Mouse (Mus musculus): ENCODE results near the gene Gm20547.
A peak's percentile ranks its signal among the peaks of the same experiment; 100 is the strongest.

The Gm20547 gene

DNA sequence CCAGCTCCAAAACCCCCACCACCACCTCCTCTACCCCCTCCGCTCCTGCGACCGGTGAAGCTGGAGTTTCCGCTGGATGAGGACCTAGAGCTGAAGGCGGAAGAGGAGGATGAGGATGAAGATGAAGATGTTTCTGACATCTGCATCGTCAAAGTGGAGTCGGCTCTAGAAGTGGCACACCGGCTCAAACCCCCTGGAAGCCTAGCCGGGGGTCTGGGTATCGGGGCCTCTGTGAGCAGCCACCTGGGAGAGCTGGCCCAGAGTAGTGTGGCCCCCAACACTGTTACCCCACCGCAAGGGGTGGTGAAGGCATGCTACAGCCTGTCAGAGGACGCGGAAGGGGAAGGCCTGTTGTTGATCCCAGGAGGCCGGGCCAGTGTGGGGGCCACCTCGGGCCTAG, 13.9 kb upstream of the Gm20547 start:
- DNase-seq: no peak

DNA sequence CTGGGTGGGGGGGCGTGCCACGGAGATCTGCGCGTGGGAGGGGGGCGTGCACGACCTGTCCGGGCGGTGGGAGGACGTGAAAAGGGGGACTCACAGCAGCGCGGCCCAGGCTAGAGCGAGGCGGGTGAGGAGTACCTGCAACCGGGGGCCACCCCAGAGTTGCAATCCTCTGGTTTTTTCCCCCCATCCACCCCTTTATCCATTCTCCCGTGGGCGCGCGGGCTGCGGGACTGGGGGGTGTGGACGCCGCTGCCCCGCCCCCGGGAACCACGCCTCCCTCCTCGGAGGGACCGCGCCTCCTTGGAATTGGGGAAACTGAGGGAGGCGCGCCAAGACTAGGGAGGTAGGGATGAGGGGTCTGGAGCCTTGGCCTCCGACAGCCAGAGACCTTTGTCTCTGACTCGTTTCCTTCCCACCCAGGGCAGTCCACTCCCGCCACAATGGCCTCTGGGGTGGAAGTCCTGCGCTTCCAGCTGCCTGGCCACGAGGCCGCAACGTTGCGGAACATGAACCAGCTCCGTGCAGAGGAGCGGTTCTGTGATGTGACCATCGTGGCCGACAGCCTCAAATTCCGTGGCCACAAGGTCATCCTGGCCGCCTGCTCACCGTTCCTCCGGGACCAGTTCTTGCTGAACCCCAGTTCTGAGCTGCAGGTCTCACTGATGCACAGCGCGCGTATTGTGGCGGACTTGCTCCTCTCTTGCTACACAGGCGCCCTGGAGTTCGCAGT, 13.1 kb upstream of the Gm20547 start:
- DNase-seq: peak; percentile 63

DNA sequence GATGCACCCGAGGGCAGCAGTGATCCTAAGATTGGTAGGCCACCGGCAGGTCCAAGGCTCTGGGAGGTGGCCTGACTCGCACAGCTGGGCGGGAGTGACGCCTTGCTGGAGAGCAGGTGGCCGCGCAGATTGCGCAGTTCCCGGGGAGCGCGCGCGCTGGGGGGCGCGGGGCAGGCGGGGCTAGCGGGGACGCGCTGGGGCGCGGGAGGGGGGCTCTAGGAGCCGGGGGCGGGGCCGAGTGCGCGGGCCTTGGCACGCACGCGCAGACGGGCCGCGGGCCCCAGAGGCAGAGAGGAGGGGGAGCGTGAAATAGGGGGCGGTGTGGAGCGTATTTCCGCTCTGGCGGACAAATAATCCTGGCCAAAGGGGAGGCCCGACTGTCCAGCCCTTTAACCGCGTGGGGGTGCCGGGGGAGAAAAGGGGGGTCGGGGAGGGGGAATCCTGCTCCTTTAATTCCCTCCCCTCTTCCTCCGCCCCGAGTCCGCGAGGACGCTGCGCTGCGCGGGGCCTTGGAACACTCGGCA, 12.3 kb upstream of the Gm20547 start:
- peak; percentile 95 for DNase-seq

DNA sequence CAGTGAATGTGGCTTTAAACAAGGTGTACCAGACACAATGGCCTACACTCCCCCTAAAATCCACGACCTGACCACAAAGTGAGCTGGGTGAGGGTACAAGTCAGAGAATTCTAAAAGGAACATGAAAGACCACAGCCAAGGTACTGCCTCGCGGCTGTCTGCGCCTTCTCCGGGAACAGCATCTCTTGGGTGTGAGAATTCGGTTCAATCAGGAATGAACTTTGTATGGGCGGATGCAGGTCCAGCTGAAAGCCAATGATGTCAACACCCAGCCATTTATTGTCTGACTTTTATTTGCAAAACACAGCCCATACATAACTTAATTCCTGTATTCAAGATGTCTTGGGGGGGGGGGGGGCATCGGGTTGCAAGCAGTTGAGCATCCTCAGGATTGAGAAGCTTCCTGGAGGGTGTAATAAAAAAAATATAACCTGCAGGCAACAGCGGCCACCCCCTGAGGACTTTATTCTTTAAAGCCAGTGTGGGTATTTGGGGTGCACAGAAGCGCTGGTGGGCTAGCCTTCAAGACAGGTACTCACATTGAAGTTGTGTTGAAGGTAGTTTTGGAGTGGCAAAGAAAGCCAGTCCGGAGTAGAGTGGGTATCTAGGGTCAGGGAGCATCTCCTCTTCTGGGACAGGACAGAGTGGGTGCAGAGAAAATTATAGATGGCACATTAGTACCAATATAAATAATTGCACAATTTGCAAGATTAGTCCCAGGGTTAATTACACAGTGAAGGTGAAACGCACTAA, 11.4 kb upstream of the Gm20547 start:
- DNase-seq: no peak

DNA sequence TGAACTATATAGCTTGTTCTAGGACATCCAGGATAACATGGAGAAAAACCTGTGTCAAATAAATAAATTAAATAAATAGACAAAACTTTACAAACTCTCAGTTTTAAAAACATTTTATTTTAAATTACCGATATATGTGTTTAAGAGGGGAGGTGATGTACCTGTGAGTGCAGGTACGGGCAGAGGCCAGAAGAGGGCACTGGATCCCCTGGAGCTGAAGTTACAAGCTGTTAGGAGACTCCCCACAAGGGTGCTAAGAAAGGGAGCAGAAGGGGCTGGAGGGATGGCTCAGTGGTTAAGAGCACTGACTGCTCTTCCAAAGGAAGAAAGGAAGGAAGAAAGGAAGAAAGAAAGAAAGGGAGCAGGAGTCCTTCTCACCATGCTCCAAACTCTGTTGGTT, 9.5 kb upstream of the Gm20547 start:
- no peak for DNase-seq

DNA sequence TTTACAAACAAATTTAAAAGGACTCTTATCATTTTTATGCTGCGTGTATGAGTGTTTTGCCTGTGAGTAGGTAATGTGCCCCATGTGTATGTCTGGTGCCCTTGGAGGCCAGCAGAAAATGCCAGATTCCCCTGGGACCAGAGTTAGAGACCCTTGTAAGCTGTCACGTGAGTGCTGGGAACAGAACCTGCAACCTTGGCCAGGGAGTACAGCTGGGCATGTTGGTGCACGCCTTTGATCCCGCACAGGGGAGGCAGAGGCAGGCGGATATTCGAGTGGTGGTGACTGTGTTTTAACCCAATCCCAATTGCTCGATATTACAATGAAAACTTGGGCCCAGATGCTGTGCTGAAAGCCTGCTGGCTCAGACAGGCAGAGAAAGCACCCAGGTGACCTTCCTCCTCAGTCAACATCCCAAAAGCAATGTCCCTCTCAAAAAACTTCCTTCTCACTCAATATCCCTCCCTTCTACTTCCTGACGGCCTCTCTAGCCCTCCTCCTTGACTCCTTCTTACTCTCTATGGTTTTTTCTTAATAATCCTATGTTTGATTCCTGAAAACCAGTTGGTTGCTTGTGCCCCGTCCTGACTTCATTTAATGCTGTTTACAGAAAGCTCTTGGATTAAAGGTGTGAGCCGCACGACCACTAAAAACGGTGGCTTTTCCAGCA, 8.4 kb upstream of the Gm20547 start:
- no peak for DNase-seq

DNA sequence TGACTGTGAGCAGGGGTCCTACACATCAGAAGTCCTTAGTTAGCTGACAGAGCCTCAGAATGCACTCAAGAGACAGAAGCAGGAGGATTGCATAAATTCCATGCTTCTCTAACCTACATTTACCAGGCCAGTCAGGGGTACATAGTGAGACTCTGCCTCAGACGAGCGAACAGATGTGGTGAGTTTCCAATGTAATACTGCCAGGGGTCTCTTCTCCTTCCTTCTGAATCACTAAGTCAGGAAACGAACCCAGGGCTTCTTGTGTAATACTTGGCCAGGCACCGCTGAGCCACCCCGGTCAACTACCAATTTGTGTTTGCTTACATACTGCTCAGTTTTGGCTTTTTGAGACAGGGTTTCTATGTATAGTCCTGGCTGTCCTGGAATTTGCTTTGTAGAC, 6.1 kb upstream of the Gm20547 start:
- DNase-seq: no peak

DNA sequence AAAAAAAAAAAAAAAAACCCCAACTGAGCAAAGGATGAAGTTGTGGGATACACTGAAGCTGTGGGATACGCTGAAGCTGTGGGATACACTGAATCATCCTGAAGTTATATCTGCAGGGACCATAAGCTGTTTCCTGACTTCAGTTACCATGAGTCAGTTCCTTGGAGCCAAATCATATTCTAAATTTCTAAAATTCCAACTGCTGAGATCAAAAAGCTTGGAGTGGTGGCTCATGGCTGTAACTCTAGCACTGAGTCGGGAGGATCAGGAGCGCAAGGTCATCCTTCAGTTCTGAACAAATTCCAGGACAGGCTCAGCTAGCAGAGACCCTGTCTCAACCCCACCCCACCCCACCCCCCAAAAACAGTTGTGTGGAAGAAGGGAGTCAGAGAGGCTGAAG, 3.8 kb upstream of the Gm20547 start:
- DNase-seq: no peak

DNA sequence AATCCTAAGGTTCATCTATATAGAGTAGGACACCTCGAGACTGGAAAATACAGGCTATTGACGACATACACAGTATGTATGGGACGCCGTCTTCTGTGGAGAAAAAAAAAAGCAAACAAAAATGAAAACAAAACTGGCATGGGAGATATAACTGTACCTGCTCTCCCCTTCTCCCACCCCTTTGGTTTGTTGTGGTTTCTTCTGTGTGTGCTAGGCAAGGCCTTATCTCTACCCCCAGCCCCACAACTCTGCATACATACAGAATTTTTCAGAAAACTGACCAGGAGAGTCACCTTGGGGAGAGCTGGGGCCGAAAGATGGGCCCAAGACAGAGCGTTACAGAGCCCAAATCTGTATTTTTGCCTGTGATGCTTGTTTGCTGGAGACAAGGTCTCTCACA, 2.9 kb upstream of the Gm20547 start:
- no peak for DNase-seq

DNA sequence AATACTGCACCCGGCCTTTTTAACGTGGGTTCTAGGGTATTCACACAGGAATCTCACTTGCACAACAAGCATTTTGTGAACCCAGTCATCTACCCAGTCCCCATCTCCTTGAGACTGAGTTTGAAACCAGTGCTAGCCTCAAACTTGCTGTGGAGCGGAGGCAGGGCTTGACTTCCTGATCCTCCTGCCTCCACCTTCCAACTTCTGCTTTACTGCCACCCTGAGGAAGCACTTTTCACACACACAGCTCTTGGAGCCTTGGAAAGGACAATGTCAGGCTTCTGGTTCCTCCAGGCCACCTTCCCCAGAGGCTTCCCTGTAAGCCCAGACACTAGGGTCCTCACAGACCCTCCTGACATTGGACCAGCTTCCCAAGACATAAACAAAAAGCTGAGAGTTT, 1.5 kb upstream of the Gm20547 start:
- DNase-seq: no peak

DNA sequence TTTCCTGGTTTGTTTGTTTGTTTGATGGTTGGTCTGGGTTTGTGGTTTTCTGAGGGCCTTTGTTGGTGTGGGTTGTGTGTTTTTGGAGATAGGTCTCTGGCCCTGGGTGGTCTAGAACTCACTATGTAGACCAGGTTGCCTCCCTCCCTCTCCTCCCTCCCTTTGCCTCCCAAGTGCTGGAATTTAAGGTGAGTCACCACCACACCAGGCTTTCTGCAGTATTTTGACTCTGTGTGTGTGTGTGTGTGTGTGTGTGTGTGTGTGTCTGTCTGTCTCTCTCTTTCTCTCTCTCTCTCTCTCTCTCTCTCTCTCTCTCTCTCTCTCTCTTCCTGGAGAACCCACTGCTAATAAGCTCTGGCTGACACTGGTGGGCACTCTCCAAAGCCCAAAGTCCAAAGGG, 676 bp downstream of the Gm20547 start:
- no peak for DNase-seq

DNA sequence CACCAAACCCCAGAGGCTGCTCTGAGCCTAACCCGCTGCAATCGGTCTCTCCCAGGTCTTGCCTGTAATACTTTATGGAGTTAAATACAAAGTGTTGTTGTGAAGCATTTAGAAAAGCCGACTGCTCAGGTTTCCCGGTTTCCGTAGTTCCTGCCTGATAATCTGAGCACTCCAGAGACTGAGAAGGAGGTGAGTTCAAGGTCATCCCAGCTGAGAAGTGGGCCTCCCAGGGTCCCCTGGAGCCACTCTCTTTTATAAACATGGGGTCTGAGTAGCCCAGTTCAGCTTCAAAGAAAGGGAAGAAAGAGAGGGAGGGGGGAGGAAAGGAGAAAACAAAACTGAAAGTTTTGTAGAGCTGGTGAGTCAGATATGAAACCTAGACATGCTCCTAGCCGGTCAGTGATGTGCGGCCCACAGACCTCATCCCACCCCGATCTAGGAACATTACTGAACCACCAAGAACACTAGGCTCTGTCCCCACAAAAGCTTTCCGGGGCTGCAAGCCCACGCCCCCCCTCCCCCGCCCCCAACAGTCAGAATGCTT, 2.4 kb downstream of the Gm20547 start, which contains the start of gene Zbtb12:
TSS of gene Zbtb12 (plus strand) at position 148 of the 544 bp plus-strand sequence.
- DNase-seq: no peak

DNA sequence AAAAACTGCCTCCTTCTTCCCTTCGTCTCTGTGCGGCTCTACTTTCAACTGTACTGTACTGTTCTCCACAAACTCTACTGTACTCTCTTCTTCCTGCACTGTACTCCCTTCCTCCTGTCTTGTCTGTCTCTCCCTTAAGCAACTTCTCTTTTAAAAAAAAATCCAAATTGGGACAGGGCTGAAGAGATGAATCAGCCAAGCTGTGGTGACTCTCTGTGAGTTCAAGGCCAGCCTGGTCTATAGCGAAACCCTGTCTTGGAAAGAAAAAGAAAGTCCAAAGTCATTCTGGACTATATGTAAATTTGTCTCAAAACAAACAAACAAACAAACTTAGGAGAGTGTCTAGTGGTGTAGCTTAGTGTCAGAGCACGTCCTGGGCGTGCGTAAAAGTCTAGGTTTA, 7.5 kb downstream of the Gm20547 start:
- DNase-seq: no peak

DNA sequence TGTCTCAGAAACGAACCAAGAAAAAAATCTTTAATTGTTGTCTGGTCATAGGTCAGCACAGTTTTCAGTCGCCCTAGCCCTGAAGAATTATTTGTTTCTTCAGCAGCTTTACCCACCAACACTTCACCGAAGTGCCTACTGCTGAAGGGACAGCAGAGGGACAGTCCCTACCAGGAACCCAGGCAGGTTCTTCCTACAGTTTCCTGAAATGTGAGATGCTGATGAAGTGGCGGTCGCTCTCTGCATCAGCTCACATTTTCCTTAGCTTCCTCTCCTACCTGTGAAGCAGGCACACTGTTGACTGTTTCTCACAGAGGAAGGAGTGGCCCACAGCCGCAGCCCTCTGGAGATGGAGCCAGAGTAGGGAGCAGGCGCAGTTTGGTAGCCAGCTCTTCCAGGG, 15.9 kb downstream of the Gm20547 start:
- DNase-seq: no peak

DNA sequence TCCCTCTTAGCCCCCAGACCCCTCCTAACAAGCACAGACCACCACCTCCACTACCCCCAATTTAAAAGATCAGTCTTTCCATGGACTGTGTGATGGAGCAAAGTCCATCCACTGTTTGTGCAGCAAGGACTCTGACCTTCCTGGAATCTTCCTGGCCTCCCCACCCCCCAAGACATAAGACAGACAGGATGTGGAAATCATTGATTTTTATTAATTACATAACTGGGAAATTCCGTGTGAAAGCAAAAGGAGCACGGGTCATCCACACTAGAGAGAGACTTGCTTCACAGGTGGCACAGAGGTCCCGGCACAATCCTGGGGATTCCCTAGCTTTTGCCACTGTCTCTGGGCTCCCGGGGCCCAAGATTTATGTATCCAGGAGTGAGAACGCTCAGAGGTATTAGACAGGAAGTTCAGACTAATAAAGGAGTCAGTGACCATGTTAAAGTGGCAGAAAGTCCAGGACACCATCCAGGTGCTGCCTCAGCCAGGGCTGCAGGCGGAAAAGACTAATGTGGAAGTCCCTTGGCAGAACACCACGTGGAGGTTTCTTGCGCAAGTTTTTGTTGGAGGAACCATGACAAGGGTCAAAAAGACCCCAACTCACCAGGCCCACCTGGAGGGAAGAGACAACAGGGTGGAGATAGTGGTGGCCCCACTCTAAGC, 19.3 kb downstream of the Gm20547 start, which contains the start of gene Cfb:
TSS of gene Cfb (minus strand) at position 103 of the 666 bp plus-strand sequence.
- DNase-seq: no peak

DNA sequence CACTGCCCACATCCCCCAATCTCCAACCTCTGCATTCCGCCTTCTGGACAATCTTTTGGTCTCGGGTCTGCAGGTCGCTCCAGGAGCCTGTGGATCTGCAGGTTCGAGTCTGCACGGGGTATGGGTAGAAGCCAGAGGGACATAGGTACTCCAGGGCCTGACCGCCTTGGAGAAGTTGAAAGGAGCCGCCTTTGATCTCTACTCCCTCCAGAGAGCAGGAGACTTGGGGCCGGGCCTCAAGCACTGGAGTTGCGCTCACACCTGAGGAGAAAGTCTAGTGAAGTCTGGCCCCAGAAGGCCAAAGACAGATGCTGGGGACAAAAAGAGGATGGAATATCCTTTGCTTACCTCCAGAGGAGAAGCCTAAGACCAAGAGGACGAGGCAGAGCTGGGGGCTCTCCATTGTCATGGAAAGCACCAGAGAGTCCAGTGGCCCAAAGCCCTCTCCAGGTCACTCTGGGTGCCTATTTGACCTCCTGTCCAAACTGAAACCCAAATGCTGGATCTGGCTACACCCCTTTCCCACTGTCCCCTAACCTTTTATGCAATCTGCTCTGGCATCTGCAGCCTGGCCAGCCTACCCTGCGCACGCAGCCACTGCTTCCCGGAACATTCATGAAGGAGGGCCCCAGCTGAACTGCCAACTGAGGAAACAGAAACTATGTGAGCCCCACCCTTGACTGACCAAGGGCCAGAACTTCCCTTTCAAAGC, 20.0 kb downstream of the Gm20547 start:
- DNase-seq: no peak

DNA sequence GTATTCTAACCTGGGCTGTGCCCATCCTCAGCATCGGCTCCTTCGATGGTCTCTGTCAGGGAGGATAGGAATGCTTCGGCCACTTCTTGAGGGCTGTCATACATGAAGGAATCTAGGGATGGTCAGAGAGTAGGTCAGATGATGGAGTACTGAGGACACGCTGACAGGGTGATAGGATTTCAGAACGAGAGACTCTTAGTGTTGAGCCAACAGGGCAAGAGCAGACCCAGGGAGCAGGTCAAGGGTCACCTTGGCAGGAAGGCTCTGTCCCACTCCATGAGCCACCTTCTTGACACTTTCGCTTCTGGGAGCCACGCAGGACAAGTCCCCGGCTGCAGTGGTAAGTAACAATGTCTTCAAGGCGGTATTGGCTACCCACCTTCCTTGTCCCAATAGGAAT, 21.3 kb downstream of the Gm20547 start:
- DNase-seq: no peak

DNA sequence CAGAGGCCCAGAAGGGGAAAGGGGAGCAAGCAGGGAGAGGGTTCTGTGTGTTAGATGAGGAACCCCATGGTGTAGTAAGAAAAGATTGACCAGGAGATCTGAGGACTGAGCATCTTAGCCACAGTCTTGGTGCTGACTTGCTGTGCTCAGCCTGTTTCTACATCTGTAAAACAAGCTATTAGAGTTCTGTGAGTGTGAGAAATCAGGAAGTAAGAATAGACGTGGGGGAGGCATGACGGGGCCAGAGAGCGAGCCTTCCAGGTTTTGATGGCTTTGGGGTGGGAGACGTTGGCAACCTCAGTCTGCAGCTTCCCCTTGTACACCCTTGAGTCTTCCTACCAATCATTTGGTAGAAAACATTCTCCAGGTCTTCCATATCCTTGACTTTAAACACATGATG, 23.2 kb downstream of the Gm20547 start:
- no peak for DNase-seq

DNA sequence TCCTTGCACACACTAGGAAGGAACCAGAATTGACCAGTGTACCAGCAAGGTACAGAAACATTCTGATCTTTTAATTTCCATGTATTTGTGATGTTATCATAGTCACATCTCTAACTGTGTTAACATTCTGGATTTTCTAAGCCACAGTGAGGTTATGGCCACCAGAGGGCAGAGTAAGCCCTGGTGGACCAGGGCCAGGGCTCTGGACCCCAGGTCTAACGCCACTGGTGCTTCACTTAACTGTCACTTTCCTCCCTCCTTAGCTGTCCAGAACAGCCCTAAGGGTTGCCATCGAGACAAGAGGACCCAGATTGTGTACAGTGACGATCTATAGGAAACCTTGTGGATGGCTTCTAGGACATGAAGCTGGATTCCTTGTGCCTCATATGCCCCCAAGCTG, 26.0 kb downstream of the Gm20547 start:
- peak; percentile 53 for DNase-seq

DNA sequence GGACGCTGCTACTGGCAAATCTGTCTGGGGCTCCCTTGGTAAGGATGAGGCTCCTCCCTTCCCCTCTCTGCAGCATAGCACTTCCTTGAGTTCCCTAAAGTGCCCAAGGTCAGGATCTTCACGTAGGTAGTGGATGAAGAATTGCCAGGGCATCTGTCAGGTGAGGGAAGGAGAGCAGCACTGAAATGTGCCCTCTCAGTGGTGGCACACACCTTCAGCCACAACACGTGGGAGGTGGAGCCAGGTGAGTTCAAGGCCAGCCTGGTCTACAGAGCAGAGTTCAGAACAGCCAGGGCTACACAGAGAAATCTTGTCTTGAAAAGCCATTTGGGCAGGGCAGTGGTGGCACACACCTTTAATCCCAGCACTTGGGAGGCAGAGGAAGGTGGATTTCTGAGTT, 27.1 kb downstream of the Gm20547 start:
- no peak for DNase-seq

DNA sequence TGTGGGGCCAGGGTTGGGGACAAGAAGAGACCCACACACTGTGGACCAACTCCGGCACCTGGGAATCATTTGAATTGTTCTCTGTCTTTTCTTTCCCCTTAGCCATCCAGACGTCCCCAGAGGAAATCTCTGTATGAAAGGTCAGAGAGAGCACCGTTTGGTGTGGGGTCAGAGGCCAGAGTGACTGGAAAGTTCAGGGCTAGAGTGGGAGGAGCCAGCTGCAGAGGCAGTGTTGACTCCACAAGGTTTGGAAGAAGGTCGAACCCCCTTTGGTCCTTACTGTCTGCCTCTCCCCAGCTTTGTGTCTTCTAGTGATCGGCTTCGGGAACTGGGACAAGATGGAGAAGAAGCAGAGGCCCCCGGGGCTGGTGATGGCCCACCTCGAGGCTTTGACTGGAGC, 28.3 kb downstream of the Gm20547 start:
- no peak for DNase-seq

DNA sequence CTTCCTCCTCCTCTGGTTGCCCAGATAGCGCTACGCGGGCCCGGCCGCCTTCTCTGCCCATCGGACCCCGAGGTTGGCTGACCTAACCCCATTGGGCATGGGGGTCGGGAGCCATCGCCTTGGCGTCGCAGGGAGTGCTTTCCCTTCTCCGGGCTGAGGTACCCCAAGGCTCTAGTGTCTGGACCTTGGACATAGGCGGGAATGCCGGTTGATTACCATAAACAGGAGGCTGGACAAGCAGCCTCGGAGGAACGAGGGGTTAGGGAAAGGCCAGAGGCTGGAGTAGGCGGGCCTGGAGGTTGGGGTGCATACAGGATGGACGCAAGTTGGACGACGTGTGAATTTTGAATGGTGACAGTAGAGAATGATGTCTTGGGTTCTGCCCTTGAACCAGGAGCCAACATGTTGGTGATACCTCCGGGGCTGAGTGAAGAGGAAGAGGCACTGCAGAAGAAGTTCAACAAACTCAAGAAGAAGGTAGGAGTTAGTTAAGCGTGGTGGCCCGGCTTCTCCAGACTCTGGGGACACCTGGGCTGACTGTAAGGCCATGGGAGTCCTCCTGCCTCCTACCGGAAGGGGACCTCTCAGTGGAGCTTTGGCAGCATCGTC, 31.2 kb downstream of the Gm20547 start:
- peak; percentile 20 for DNase-seq
